Mouse (Mus musculus) stomach, embryonic 16.5 days (tissue): ENCODE results near the gene Idi1. TPM values are rescaled to one million over a fixed set of nuclear protein-coding genes. Genes with fewer than 3 reads are reported as not detected.
"Not testable (repeated sequence)": the region's sequence is repeated elsewhere in the genome, so short reads cannot be mapped to it uniquely, and the experiment has no call there.

Experiments
- ATAC-seq: fragments of 200-750 bp; cut with Nextera tagmentation; 2 replicates; pipeline ENCODE4 v1.8.0; 2017; ENCODE audit warnings: moderate number of reproducible peaks, moderate TSS enrichment; ENCODE audit not compliant: insufficient read depth, low FRiP score
- H3K27ac ChIP-seq: fragments of 300-500 bp; sonication (generic); 2 replicates; pipeline ENCODE4 v1.5.1; 2014; ENCODE audit warnings: low read length
- H3K27me3 ChIP-seq: fragments of 300-500 bp; sonication (generic); 2 replicates; pipeline ENCODE4 v1.6.1; 2014; ENCODE audit warnings: low read length, control low read depth, mixed read lengths; ENCODE audit not compliant: control insufficient read depth, insufficient read depth
- H3K36me3 ChIP-seq: fragments of 300-500 bp; sonication (generic); 2 replicates; pipeline ENCODE4 v1.6.1; 2014; ENCODE audit warnings: low read length; ENCODE audit not compliant: control insufficient read depth, insufficient read depth
- H3K4me1 ChIP-seq: fragments of 300-500 bp; sonication (generic); 2 replicates; pipeline ENCODE4 v1.6.1; 2014; ENCODE audit warnings: low read length, control low read depth, mixed read lengths; ENCODE audit not compliant: control insufficient read depth, insufficient read depth
- H3K4me2 ChIP-seq: fragments of 300-500 bp; sonication (generic); 2 replicates; pipeline ENCODE4 v1.6.1; 2014; ENCODE audit warnings: low read depth, low read length, mixed read lengths
- H3K4me3 ChIP-seq: fragments of 300-500 bp; sonication (generic); replicated peaks from 2 replicates; pipeline ENCODE4 v1.5.1; 2014; ENCODE audit warnings: mild to moderate bottlenecking, low read length
- H3K9ac ChIP-seq: fragments of 300-500 bp; sonication (generic); 2 replicates; pipeline ENCODE4 v1.6.1; 2014; ENCODE audit warnings: low read length
- H3K9me3 ChIP-seq: fragments of 300-500 bp; sonication (generic); replicated peaks from 2 replicates; pipeline ENCODE4 v1.6.1; 2016; ENCODE audit warnings: low read length, control low read depth; ENCODE audit not compliant: control insufficient read depth
- WGBS: fragments of 180-500 bp; shearing (Covaris S2); extraction: QIAGEN DNeasy Blood & Tissue Kit; methylation state at CpG from one replicate; pipeline ENCODE4 v1.1.7; 2014; 5-methylcytosine and 5-hydroxymethylcytosine counted together
- polyA plus RNA-seq: library from polyadenylated mRNA; unstranded; fragments of >200 nt; fragmentation: Nextera tagmentation; extraction: Ambion mirVana; gene quantifications from 2 replicates; pipeline ENCODE4 v1.2.1, GENCODE M21; 2015

Idi1 gene
- polyA plus RNA-seq, 1 experiment from 2014 or later: 122 TPM

DNA sequence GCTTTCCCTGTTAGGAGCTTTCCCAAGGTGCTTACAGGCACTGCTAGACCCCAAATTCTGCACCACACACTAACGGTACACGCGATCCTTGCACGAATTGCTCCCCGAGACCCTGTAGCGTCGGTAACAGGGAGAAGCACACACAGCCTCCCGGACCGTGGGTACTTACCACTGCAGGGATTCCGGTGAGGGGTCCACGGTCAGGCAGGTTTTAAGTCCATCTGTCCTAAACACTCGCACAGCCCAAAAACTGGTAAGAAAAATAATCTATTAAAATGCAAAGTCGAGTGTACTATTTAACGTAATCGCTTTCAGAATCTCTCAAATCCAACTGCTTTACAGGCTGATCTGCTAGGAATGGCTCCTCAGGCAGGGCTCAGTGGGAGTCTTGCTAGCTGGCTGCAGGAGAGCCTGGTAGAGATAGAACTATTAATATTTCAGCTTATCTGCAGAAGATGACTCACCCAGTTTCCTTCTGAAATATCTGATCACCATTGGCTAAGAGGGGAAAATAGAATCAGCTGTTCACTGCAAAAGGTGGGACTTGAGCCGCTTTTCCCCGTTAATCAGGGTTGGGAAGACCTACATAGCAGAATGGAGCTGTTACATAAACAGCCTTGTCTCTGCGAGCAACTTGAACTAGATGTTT, 13.9 kb upstream of the Idi1 start, which contains the start of gene Wdr37:
Wdr37 (minus strand) TSS at position 596 of the 649 bp plus-strand sequence.
- peak within 1 kb of the TSS; percentile 80 for H3K4me2 ChIP-seq
- no peaks in the 10 kb centered on the region for H3K27me3 ChIP-seq
- ATAC-seq: peak; percentile 67
- no peaks in the 10 kb centered on the region for H3K9me3 ChIP-seq
- H3K27ac ChIP-seq: peak within 1 kb of the TSS; percentile 99
- no peaks in the 10 kb centered on the region for H3K36me3 ChIP-seq
- peak within 1 kb of the TSS; percentile 94 for H3K4me3 ChIP-seq
- peaks cover 8% of the 10 kb centered on the region for H3K4me1 ChIP-seq
- peak within 1 kb of the TSS; percentile 94 for H3K9ac ChIP-seq
- under 1% methylated on average over 18 of the region's 18 CpGs for WGBS

DNA sequence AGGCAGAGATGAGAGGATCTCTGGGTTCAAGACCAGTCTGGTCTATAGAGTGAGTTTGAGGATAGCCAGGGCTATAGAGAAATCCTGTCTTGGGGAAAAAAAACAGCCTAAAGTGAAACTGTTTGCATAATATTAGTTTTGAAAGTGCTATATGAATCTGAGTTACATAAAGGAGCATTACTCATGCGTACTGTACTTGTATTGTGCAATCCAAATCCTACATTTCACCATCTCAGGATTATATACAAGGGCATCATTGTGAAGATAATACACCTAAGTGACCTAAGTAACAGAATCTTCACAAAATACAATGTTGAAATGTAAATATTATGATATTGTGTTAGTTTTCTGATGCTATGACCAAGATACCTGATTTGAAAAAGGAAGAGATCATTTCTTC, 11.5 kb upstream of the Idi1 start:
- Histone ChIP-seq H3K27ac (no peak overlapping the region), H3K9me3 (no peaks in the 10 kb centered on the region), H3K9ac (no peak overlapping the region), H3K27me3 (no peaks in the 10 kb centered on the region), H3K4me2 (no peak overlapping the region), H3K36me3 (no peaks in the 10 kb centered on the region), H3K4me3 (no peak overlapping the region), H3K4me1 (peaks cover 8% of the 10 kb centered on the region)
- ATAC-seq: no peak
- 83% methylated on average over 1 of the region's 1 CpGs for WGBS

GRCm38 (mm10) chr13:8881611-8882010, 3.7 kb upstream of the Idi1 start:
- no peaks in the 10 kb centered on the region for H3K36me3 ChIP-seq
- H3K4me3 ChIP-seq: no peak overlapping the region
- ATAC-seq: no peak
- WGBS: 72% methylated on average over 3 of the region's 3 CpGs
- no peaks in the 10 kb centered on the region for H3K9me3 ChIP-seq
- H3K27me3 ChIP-seq: no peaks in the 10 kb centered on the region
- H3K4me2 ChIP-seq: no peak overlapping the region
- no peak overlapping the region for H3K9ac ChIP-seq
- no peak overlapping the region for H3K27ac ChIP-seq
- H3K4me1 ChIP-seq: peaks cover 4% of the 10 kb centered on the region; the same call in 1 of the 2 replicates

DNA sequence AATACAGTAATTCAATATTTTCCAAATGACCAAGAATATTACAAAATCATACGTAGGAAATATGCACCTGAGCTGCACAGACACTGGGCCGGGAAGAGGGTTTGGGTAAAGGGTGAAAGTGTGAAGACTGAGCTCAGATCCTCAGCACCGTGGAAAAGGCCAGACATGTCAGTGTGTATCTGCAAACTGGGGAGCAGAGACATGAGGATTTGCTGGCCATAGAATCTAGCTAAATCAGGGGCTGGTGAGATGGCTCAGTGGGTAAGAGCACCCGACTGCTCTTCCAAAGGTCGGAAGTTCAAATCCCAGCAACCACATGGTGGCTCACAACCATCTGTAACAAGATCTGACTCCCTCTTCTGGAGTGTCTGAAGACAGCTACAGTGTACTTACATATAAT, 1.4 kb upstream of the Idi1 start:
- 78% methylated on average over 5 of the region's 5 CpGs for WGBS
- not testable (repeated sequence) for H3K4me1 ChIP-seq, H3K36me3 ChIP-seq, H3K27me3 ChIP-seq, ATAC-seq, H3K27ac ChIP-seq, H3K4me2 ChIP-seq, H3K9me3 ChIP-seq, H3K4me3 ChIP-seq, H3K9ac ChIP-seq

GRCm38 (mm10) chr13:8886185-8886560, 872 bp downstream of the Idi1 start:
- Histone ChIP-seq H3K9ac (peak overlapping the region; percentile 76), H3K36me3 (0 out of 2 replicates have a peak, but pooled peaks cover 4% of the 10 kb centered on the region), H3K4me2 (peak overlapping the region; percentile 74), H3K9me3 (no peaks in the 10 kb centered on the region), H3K4me1 (peaks cover 6% of the 10 kb centered on the region), H3K27ac (peak overlapping the region; percentile 70), H3K27me3 (no peaks in the 10 kb centered on the region), H3K4me3 (peak overlapping the region; percentile 69)
- ATAC-seq: no peak
- 2% methylated on average over 9 of the region's 9 CpGs for WGBS

DNA sequence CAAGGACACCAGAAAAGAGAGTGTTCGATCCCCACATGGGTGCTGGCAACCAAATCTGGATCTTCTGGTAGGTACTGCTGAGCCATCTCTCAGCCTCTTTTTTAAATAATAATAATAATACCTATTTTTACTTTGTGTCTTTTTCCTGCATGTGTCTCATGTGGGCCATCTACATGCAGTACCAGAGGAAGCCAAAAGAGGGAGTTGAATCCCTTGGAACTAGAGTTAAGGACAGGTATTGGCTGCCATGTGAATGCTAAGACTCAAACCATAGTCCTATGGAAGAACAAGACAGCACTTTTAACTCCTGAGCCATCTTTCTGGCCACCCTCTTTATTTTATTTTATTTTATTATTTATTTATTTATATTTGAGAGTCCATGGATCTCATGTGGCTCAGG, 3.3 kb downstream of the Idi1 start:
- H3K27me3 ChIP-seq: no peaks in the 10 kb centered on the region
- peaks cover 6% of the 10 kb centered on the region for H3K4me1 ChIP-seq
- H3K4me2 ChIP-seq: no peak overlapping the region
- H3K36me3 ChIP-seq: 0 out of 2 replicates have a peak, but pooled peaks cover 4% of the 10 kb centered on the region
- H3K27ac ChIP-seq: no peak overlapping the region
- no peaks in the 10 kb centered on the region for H3K9me3 ChIP-seq
- ATAC-seq: no peak
- no peak overlapping the region for H3K4me3 ChIP-seq
- WGBS: 100% methylated on average over 1 of the region's 1 CpGs
- no peak overlapping the region for H3K9ac ChIP-seq

DNA sequence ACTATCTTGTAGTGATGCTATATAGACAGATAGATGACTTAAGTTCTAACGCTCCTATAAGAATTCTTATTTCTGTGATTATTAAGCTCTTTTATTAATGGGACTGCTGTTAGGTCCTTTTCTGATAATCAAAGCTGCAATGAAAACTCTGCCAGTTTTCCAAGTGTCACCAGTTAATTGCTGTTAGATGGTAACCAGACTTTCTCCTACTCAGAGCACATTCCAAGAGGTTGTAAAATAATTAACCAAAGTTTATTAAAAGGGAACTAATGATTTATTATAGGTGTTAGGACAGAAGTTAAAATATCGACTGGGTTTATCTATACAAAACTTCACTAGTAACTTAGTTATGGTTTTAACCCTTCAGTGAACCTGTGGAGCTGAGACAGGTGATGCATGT, 20.7 kb downstream of the Idi1 start:
- not testable (repeated sequence) for H3K4me1 ChIP-seq, ATAC-seq, H3K4me2 ChIP-seq, H3K9me3 ChIP-seq, H3K27me3 ChIP-seq, H3K9ac ChIP-seq, H3K36me3 ChIP-seq, H3K4me3 ChIP-seq, H3K27ac ChIP-seq
- WGBS: 73% methylated on average over 2 of the region's 2 CpGs

- 88% methylated on average over 8 of the region's 8 CpGs for WGBS
- ATAC-seq, H3K27me3 ChIP-seq, H3K9me3 ChIP-seq, H3K27ac ChIP-seq, H3K4me3 ChIP-seq, H3K36me3 ChIP-seq, H3K9ac ChIP-seq, H3K4me2 ChIP-seq, H3K4me1 ChIP-seq: not testable (repeated sequence)
Observed at GRCm38 (mm10) chr13:8913890-8914289, 28.6 kb downstream of the Idi1 start.

DNA sequence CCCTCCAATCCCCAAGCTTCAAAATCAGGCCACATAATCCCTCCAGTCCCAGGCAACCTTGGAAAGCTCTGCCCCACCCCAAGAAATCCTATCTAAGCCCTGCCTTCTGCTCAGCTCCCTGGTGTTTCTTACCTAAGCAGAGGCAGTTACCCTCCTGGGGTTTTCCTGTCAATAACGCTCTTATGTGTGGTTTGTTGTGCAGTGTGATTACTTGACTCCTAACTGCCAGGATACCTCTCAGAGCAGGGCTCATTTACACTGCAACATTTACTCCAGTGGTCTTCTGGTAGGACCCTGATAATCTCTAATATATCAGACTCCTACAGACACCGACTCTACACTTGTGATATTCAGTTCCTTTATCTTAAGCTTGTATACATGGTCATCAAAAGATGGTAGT, 48.2 kb downstream of the Idi1 start:
- Histone ChIP-seq H3K4me3 (no peak overlapping the region), H3K9me3 (no peaks in the 10 kb centered on the region), H3K4me1 (no peaks in the 10 kb centered on the region), H3K27me3 (no peaks in the 10 kb centered on the region), H3K36me3 (no peaks in the 10 kb centered on the region), H3K27ac (no peak overlapping the region), H3K9ac (no peak overlapping the region), H3K4me2 (no peak overlapping the region)
- WGBS: 59% methylated on average over 2 of the region's 2 CpGs
- ATAC-seq: no peak
